Mouse (Mus musculus) B cell, adult 2 months (primary cell): ENCODE measurements at regions not wholly inside any gene's neighbourhood (a gene's known extent, or its start where the extent isn't known, plus 50 kb on each side); places are given as distances from the start of the nearest gene placed in this dataset.

ENCODE experiments used
- DNase-seq, 2 experiments: peaks; one replicate each; pipeline ENCODE4 v3.0.0; 2022

- no peak for DNase-seq
Observed at GRCm38 (mm10) chr7:58557535-58557934, 98.4 kb upstream of the Atp10a start.

GRCm38 (mm10) chr7:58568807-58569206, 87.2 kb upstream of the Atp10a start:
- DNase-seq, result no peak

DNA sequence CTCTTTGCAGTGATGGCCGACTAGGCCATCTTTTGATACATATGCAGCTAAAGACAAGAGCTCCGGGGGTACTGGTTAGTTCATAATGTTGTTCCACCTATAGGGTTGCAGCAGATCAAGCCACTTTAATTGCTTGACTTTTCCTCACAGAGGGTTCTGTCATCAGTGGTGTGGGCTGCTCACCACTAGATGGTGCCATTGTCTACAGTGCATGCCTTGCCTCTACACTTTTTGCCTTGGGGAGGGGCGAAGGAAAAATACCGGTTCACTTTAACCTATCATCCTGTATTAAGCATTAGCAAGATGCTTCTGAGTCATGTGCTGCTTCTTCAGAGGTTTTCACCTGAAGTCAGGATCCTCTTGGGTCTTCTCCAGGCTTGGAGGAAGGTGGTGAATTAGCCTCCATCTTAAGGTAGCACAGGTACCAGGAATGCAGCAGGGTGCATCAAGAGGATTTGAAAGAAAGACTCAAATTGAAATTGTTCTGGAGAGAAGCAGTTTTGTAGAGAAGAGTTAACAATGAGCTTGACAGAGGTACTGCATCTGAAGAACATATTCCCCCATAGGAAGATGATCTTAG, 71.6 kb upstream of the Atp10a start:
- peak; percentile 36 for DNase-seq

DNA sequence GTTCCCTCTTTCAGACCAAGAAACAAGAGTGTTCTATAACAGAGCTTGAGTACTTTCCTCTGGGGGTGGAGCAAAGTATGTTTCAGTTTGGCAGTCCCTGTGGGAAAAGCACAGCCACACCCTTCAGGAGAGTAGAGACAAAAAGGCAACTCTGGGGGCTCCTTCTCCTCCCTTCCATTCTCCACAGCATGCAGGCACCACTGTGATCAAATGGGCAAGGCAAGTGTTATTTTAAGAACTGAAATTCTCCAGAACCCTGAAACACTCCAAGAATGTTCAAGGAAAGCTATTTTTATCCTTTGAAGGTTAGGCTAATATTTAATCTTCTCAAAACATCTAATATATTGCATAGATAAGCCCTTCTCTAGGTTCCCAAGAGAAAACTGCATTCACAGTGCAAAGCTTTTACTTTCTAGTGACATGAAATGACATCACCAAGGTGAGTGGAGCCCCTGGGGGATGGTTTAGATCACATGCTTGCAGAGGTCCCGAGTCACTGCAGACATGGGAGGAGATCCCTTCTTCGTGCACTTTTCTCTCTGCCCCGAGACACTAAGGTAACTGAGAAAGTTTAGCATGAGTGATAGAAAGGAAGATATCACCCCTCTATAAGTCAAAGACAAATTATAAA, 70.2 kb upstream of the Atp10a start:
- DNase-seq, result no peak

GRCm38 (mm10) chr7:58595951-58596350, 60.0 kb upstream of the Atp10a start:
- no peak for DNase-seq
